Mouse (Mus musculus): ENCODE measurements around the gene C130032M10Rik. TPM values are rescaled to one million over a fixed set of nuclear protein-coding genes. Genes with fewer than 3 reads are reported as not detected.

The C130032M10Rik gene
- total and polyA plus RNA-seq, 2 experiments from 2014 or later: 0.22 TPM; not detected in 1

DNA sequence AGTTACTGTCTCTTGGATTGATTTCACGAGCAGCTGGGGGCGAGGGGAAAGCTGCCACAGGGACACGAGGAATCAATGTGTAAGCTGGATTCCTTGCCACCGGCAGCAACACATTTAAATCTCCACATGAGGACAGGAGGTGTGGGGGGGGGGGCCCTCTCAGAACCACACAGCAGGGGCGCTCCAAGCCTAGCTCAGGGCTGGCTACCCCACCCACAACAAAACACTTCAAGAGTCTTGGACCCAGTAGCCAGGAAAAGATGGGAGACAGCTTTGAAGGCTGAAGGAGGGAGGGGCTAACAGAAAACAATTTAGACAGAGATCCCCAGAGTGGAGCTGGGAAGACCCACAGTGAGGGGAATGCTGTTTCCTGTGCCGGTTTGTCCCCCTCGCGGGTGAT lies 10.4 kb downstream of the C130032M10Rik start:
- H3K4me2 ChIP-seq (ENCODE audit: low read depth, low read length): no peak overlapping the region
- 26% methylated on average over 8 of the region's 8 CpGs for WGBS
- no peaks in the 10 kb centered on the region for H3K9me3 ChIP-seq (replicated peaks; ENCODE audit: control insufficient read depth, low read length)
- TF ChIP-seq CTCF (IDR thresholded peaks at IDR 0.05; ENCODE audit: low read depth) (no peak), EP300 (IDR thresholded peaks at IDR 0.05; ENCODE audit: low read depth) (no peak)
- 0 out of 2 replicates have a peak, but pooled peaks cover 5% of the 10 kb centered on the region for H3K4me1 ChIP-seq (ENCODE audit: control insufficient read depth, insufficient read depth)
- H3K27ac ChIP-seq (ENCODE audit: low read depth): no peak overlapping the region
- H3K4me3 ChIP-seq (ENCODE audit: low read depth, low read length): no peak overlapping the region
- no peak for ATAC-seq (ENCODE audit: insufficient read depth, low read depth)
- H3K27me3 ChIP-seq (ENCODE audit: control insufficient read depth, insufficient read depth, low read length): no peaks in the 10 kb centered on the region
- H3K9ac ChIP-seq (replicated peaks; ENCODE audit: low read depth, low read length): no peak overlapping the region
- DNase-seq (ENCODE audit: low spot score): no peak
- H3K36me3 ChIP-seq (replicated peaks; ENCODE audit: control insufficient read depth, insufficient read depth, low read length): no peaks in the 10 kb centered on the region

DNA sequence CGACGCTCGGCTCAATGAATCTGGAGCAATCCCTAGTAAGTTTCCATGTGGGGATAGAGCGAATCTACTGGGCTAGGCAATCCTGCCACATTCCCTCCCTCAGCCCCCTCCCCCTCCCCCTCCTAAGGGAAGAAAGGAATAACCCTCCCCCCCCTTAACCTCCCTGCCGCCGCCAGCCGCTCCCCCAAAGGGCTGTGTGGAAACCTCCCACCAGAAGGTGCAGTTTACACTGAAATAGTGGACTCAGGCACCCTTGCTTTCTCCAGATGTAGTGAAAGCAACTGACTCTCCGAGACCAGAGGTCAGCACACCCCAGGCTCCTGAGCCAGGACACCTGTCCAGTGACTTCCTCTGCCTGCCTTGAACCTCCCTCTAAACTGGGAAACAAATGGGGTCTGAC lies 11.1 kb downstream of the C130032M10Rik start:
- Histone ChIP-seq H3K4me3 (ENCODE audit: low read depth, low read length) (peak overlapping the region; percentile 23; the same call in 1 of the 2 replicates), H3K27ac (ENCODE audit: low read depth) (no peak overlapping the region), H3K27me3 (ENCODE audit: control insufficient read depth, insufficient read depth, low read length) (no peaks in the 10 kb centered on the region), H3K4me1 (ENCODE audit: control insufficient read depth, insufficient read depth) (0 out of 2 replicates have a peak, but pooled peaks cover 5% of the 10 kb centered on the region), H3K4me2 (ENCODE audit: low read depth, low read length) (peak overlapping the region; percentile 40), H3K36me3 (replicated peaks; ENCODE audit: control insufficient read depth, insufficient read depth, low read length) (no peaks in the 10 kb centered on the region), H3K9me3 (replicated peaks; ENCODE audit: control insufficient read depth, low read length) (no peaks in the 10 kb centered on the region), H3K9ac (replicated peaks; ENCODE audit: low read depth, low read length) (no peak overlapping the region; the same call in 1 of the 2 replicates)
- WGBS: 40% methylated on average over 7 of the region's 8 CpGs
- TF ChIP-seq EP300 (IDR thresholded peaks at IDR 0.05; ENCODE audit: low read depth): no peak
- no peak for TF ChIP-seq CTCF (IDR thresholded peaks at IDR 0.05; ENCODE audit: low read depth)
- ATAC-seq (ENCODE audit: insufficient read depth, low read depth): no peak
- DNase-seq (ENCODE audit: low spot score): no peak

DNA sequence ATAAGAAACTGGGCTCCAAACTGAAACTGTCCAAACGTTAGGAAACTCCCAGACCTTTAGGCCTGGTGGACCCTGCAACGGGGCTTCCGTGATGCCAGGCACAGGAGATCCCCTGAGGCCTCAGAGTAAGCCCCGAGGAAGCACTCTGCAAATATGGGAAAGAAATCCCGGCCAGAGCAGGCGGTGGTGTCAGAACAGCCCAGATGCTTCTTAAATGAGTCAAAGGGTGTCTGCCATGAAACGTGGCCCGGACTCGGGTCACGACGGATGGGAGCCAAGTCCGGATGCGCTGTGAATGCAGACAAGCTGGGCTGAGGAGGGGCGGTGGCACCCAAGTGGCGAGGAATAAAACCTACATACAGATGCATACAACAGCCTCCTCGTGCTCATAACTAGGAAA lies 11.6 kb downstream of the C130032M10Rik start:
- TF ChIP-seq EP300 (IDR thresholded peaks at IDR 0.05; ENCODE audit: low read depth) (no peak), CTCF (IDR thresholded peaks at IDR 0.05; ENCODE audit: low read depth) (no peak)
- ATAC-seq (ENCODE audit: insufficient read depth, low read depth) (peak; percentile 42; the same call in 1 of the 2 replicates), DNase-seq (ENCODE audit: low spot score) (no peak)
- Histone ChIP-seq H3K4me2 (ENCODE audit: low read depth, low read length) (peak overlapping the region; percentile 40), H3K27ac (ENCODE audit: low read depth) (no peak overlapping the region), H3K4me1 (ENCODE audit: control insufficient read depth, insufficient read depth) (0 out of 2 replicates have a peak, but pooled peaks cover 5% of the 10 kb centered on the region), H3K9ac (replicated peaks; ENCODE audit: low read depth, low read length) (no peak overlapping the region; the same call in 1 of the 2 replicates), H3K36me3 (replicated peaks; ENCODE audit: control insufficient read depth, insufficient read depth, low read length) (no peaks in the 10 kb centered on the region), H3K4me3 (ENCODE audit: low read depth, low read length) (peak overlapping the region; percentile 23), H3K9me3 (replicated peaks; ENCODE audit: control insufficient read depth, low read length) (no peaks in the 10 kb centered on the region), H3K27me3 (ENCODE audit: control insufficient read depth, insufficient read depth, low read length) (no peaks in the 10 kb centered on the region)
- 12% methylated on average over 16 of the region's 16 CpGs for WGBS

DNA sequence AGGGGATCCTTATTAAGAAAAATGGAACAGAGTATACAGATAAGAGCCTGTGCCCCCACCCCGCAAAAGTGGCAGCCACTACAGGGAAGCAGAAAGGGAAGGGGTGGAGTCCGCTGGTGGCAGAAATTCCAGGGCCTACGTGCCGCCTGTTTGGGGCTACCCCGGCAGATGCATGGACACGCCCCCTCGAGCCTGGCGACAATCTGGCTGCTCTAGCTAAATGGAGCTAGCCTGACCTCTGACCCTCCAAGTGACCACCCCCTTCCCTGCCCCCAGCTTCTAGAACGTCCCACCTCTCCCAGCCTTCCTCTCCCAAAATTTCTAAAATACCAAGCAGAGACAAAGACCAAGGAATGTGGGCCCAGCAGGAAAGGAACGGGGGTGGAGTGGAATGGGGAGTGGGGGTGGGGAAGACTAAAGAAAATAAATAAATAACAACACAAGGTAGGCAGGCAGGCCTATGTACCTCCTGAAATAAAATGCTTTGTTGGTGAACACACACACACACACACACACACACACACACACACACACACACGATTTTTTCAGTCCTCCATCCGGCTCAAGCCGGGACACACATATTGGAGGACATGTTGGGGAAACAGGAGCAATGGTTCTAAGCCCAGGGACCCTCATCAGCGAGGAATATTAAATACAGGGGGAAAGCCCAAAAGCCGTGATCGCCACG lies 12.6 kb downstream of the C130032M10Rik start:
- Histone ChIP-seq H3K4me2 (ENCODE audit: low read depth, low read length) (no peak overlapping the region), H3K36me3 (replicated peaks; ENCODE audit: control insufficient read depth, insufficient read depth, low read length) (no peaks in the 10 kb centered on the region), H3K27ac (ENCODE audit: low read depth) (no peak overlapping the region), H3K4me3 (ENCODE audit: low read depth, low read length) (no peak overlapping the region), H3K9me3 (replicated peaks; ENCODE audit: control insufficient read depth, low read length) (no peaks in the 10 kb centered on the region), H3K4me1 (ENCODE audit: control insufficient read depth, insufficient read depth) (0 out of 2 replicates have a peak, but pooled peaks cover 5% of the 10 kb centered on the region), H3K9ac (replicated peaks; ENCODE audit: low read depth, low read length) (no peak overlapping the region), H3K27me3 (ENCODE audit: control insufficient read depth, insufficient read depth, low read length) (no peaks in the 10 kb centered on the region)
- ATAC-seq (ENCODE audit: insufficient read depth, low read depth) (0 out of 2 replicates have a peak, but pooled peaks have one; percentile 28), DNase-seq (ENCODE audit: low spot score) (peak; percentile 44)
- WGBS: 24% methylated on average over 17 of the region's 17 CpGs
- TF ChIP-seq EP300 (IDR thresholded peaks at IDR 0.05; ENCODE audit: low read depth) (no peak), CTCF (IDR thresholded peaks at IDR 0.05; ENCODE audit: low read depth) (no peak)

DNA sequence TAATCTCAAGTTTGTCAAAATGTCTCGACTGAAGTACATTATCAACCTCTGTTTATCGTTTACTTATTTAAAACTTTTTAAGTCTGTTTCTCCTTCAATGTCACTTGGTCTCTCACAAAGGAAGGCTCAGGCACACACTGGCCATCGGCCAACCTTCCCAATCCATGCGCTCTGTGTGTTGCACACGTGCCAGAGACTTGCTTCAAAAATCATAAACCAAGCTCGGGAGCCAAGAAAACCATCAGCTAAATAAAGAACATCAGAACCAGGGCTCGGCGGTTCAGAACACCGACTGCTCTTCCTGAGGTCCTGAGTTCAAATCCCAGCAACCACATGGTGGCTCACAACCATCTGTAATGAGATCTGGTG lies 13.2 kb downstream of the C130032M10Rik start:
- no peak for DNase-seq (ENCODE audit: low spot score)
- Histone ChIP-seq H3K9ac (replicated peaks; ENCODE audit: low read depth, low read length) (no peak overlapping the region), H3K4me2 (ENCODE audit: low read depth, low read length) (no peak overlapping the region), H3K36me3 (replicated peaks; ENCODE audit: control insufficient read depth, insufficient read depth, low read length) (no peaks in the 10 kb centered on the region), H3K27ac (ENCODE audit: low read depth) (no peak overlapping the region), H3K27me3 (ENCODE audit: control insufficient read depth, insufficient read depth, low read length) (no peaks in the 10 kb centered on the region), H3K4me1 (ENCODE audit: control insufficient read depth, insufficient read depth) (0 out of 2 replicates have a peak, but pooled peaks cover 5% of the 10 kb centered on the region), H3K4me3 (ENCODE audit: low read depth, low read length) (no peak overlapping the region), H3K9me3 (replicated peaks; ENCODE audit: control insufficient read depth, low read length) (no peaks in the 10 kb centered on the region)
- 17% methylated on average over 9 of the region's 9 CpGs for WGBS
- ATAC-seq (ENCODE audit: insufficient read depth, low read depth): no peak
- TF ChIP-seq EP300 (IDR thresholded peaks at IDR 0.05; ENCODE audit: low read depth) (no peak), CTCF (IDR thresholded peaks at IDR 0.05; ENCODE audit: low read depth) (no peak)

Measured in heart, postnatal 0 days (tissue).